Mouse (Mus musculus) adrenal gland, postnatal 14 days (tissue): ENCODE data around the gene Mrpl12. TPM values are rescaled to one million over a fixed set of nuclear protein-coding genes. Genes with fewer than 3 reads are reported as not detected.

Experiments
- total RNA-seq: library from RNA; stranded (reverse); gene quantifications from 2 replicates; pipeline ENCODE4 v1.2.3, GENCODE M21; 2021

The Mrpl12 gene
- total RNA-seq, 1 experiment from 2014 or later: 161 TPM

Other genes with a start within 250 kb of the Mrpl12 start
- gene Actg1, start 136.1 kb upstream of the Mrpl12 start, total RNA-seq: 1,064 and 1,109 TPM in 2 replicates
- 0.37 and 0.71 TPM in 2 replicates for gene Fscn2, start 123.1 kb upstream of the Mrpl12 start, total RNA-seq
- gene Faap100, start 105.8 kb upstream of the Mrpl12 start, total RNA-seq: 18.7 and 24.6 TPM in 2 replicates
- 73.8 and 82.5 TPM in 2 replicates for gene Nploc4, start 46.9 kb upstream of the Mrpl12 start, total RNA-seq
- 2.3 and 4.7 TPM in 2 replicates for gene Tspan10, start 42.0 kb upstream of the Mrpl12 start, total RNA-seq
- gene Pde6g, start 31.1 kb upstream of the Mrpl12 start, total RNA-seq: 0.33 TPM in 1 of 2 replicates, not detected in the other
- gene Oxld1, start 26.5 kb upstream of the Mrpl12 start, total RNA-seq: 53.9 and 58.6 TPM in 2 replicates
- 20.6 and 28.1 TPM in 2 replicates for gene Ccdc137, start 26.5 kb upstream of the Mrpl12 start, total RNA-seq
- gene Arl16, start 17.0 kb upstream of the Mrpl12 start, total RNA-seq: 19.6 and 23.4 TPM in 2 replicates
- 50.7 and 64.4 TPM in 2 replicates for gene Slc25a10, start 7.2 kb downstream of the Mrpl12 start, total RNA-seq
- gene Gcgr, start 46.1 kb downstream of the Mrpl12 start, total RNA-seq: 2.3 and 11.7 TPM in 2 replicates
- gene Mcrip1, start 65.1 kb downstream of the Mrpl12 start, total RNA-seq: 52.6 and 67.9 TPM in 2 replicates
- 0.48 TPM in 1 of 2 replicates, not detected in the other for gene Ppp1r27, start 66.5 kb downstream of the Mrpl12 start, total RNA-seq
- 449 and 479 TPM in 2 replicates for gene P4hb, start 88.6 kb downstream of the Mrpl12 start, total RNA-seq
- gene Arhgdia, start 97.0 kb downstream of the Mrpl12 start, total RNA-seq: 268 and 310 TPM in 2 replicates
- 120 and 128 TPM in 2 replicates for gene Alyref, start 113.8 kb downstream of the Mrpl12 start, total RNA-seq
- gene Anapc11, start 113.8 kb downstream of the Mrpl12 start, total RNA-seq: 68.3 and 69.0 TPM in 2 replicates
- 1.6 TPM in 1 of 2 replicates, not detected in the other for gene Npb, start 123.9 kb downstream of the Mrpl12 start, total RNA-seq
- gene Pcyt2, start 133.3 kb downstream of the Mrpl12 start, total RNA-seq: 148 and 187 TPM in 2 replicates
- gene Sirt7, start 140.6 kb downstream of the Mrpl12 start, total RNA-seq: 37.1 and 39.7 TPM in 2 replicates
- 51.8 and 55.3 TPM in 2 replicates for gene Mafg, start 149.0 kb downstream of the Mrpl12 start, total RNA-seq
- 1.6 TPM in 2 replicates for gene Pycr1, start 159.2 kb downstream of the Mrpl12 start, total RNA-seq
- 0.94 TPM in 1 of 2 replicates, not detected in the other for gene Myadml2, start 163.5 kb downstream of the Mrpl12 start, total RNA-seq
- 8.3 and 11.2 TPM in 2 replicates for gene Notum, start 176.6 kb downstream of the Mrpl12 start, total RNA-seq
- gene Aspscr1, start 188.4 kb downstream of the Mrpl12 start, total RNA-seq: 69.4 and 71.3 TPM in 2 replicates
- gene Cenpx, start 229.1 kb downstream of the Mrpl12 start, total RNA-seq: 46.4 and 52.5 TPM in 2 replicates
- 27.2 and 31.5 TPM in 2 replicates for gene Lrrc45, start 229.3 kb downstream of the Mrpl12 start, total RNA-seq
- 3.2 and 5.3 TPM in 2 replicates for gene Rac3, start 236.9 kb downstream of the Mrpl12 start, total RNA-seq
- gene Dcxr, start 242.7 kb downstream of the Mrpl12 start, total RNA-seq: 31.8 and 41.9 TPM in 2 replicates
- 7.3 and 10.2 TPM in 2 replicates for gene Cbr2, start 247.5 kb downstream of the Mrpl12 start, total RNA-seq